Mouse (Mus musculus) spleen, adult 18-20 months (tissue): ENCODE measurements around the gene Tut4.

Source experiments
- DNase-seq, 2 experiments: peaks; one replicate each; pipeline ENCODE4 v3.0.0; 2022; ENCODE audit warnings: mixed read lengths in 2 of 2

The Tut4 gene

GRCm38 (mm10) chr4:108459231-108460155 lies at the start of gene Tut4:
Gene Tut4, plus strand, starts transcription at chr4:108459426.
- DNase-seq = peak; percentile 73 to 74

- DNase-seq = no peak
Measured at GRCm38 (mm10) chr4:108424587-108424986, 34.6 kb upstream of the Tut4 start.

GRCm38 (mm10) chr4:108427719-108428340 lies 31.4 kb upstream of the Tut4 start:
- DNase-seq = no peak

- DNase-seq = no peak
Measured at GRCm38 (mm10) chr4:108428341-108428721, 30.9 kb upstream of the Tut4 start.

GRCm38 (mm10) chr4:108430656-108431560 lies 28.3 kb upstream of the Tut4 start:
- DNase-seq = no peak

- no peak for DNase-seq
Measured at GRCm38 (mm10) chr4:108431561-108431936, 27.7 kb upstream of the Tut4 start.

GRCm38 (mm10) chr4:108433341-108433740 lies 25.9 kb upstream of the Tut4 start:
- DNase-seq = no peak

- DNase-seq = no peak
Measured at GRCm38 (mm10) chr4:108434221-108434620, 25.0 kb upstream of the Tut4 start.

- DNase-seq = no peak
Measured at GRCm38 (mm10) chr4:108434781-108435180, 24.4 kb upstream of the Tut4 start.

GRCm38 (mm10) chr4:108435646-108436045 lies 23.6 kb upstream of the Tut4 start:
- DNase-seq = no peak

- DNase-seq = no peak
Measured at GRCm38 (mm10) chr4:108436225-108436624, 23.0 kb upstream of the Tut4 start.

GRCm38 (mm10) chr4:108438082-108438840 lies 21.0 kb upstream of the Tut4 start:
- no peak for DNase-seq

- no peak for DNase-seq
Measured at GRCm38 (mm10) chr4:108448091-108448490, 11.1 kb upstream of the Tut4 start.

- DNase-seq = no peak
Measured at GRCm38 (mm10) chr4:108456028-108456427, 3.2 kb upstream of the Tut4 start.

- peak in 1 of 2 experiments; percentile 32 for DNase-seq
Measured at GRCm38 (mm10) chr4:108458201-108458741, 955 bp upstream of the Tut4 start.

GRCm38 (mm10) chr4:108460156-108460923 lies 1.1 kb downstream of the Tut4 start:
- DNase-seq = peak; percentile 77 to 84

GRCm38 (mm10) chr4:108461262-108461903 lies 2.2 kb downstream of the Tut4 start:
- no peak for DNase-seq

- no peak for DNase-seq
Measured at GRCm38 (mm10) chr4:108473586-108473985, 14.4 kb downstream of the Tut4 start.

- DNase-seq = no peak
Measured at GRCm38 (mm10) chr4:108482776-108483175, 23.6 kb downstream of the Tut4 start.

- no peak for DNase-seq
Measured at GRCm38 (mm10) chr4:108484230-108484629, 25.0 kb downstream of the Tut4 start.

- no peak for DNase-seq
Measured at GRCm38 (mm10) chr4:108503023-108503422, 43.8 kb downstream of the Tut4 start.
